Mouse (Mus musculus) small intestine, adult 2 months (tissue): ENCODE measurements around the gene Gm49388.
"Not testable (repeated sequence)": the region's sequence is repeated elsewhere in the genome, so short reads cannot be mapped to it uniquely, and the experiment has no call there.

ENCODE experiments used
- CTCF ChIP-seq: fragments of 200-500 bp; IDR thresholded peaks from 2 replicates; pipeline ENCODE4 v1.5.1; 2012; ENCODE audit warnings: low read depth, mild to moderate bottlenecking, control low read depth, inconsistent platforms, low read length, moderate library complexity, mixed read lengths; ENCODE audit not compliant: insufficient replicate concordance, insufficient read length; ENCODE audit errors: extremely low read depth
- POLR2A ChIP-seq: fragments of 200-500 bp; IDR thresholded peaks from 2 replicates; pipeline ENCODE4 v1.6.1; 2012; ENCODE audit warnings: low read depth, mild to moderate bottlenecking, control low read depth, inconsistent platforms, low read length, moderate library complexity

- TF ChIP-seq CTCF, POLR2A: not testable (repeated sequence)
Measured at GRCm38 (mm10) chr7:127775837-127776236, 9.6 kb upstream of the Gm49388 start.
